Mouse (Mus musculus) ES-E14 (cell line): ENCODE measurements around the gene Tap2. TPM values are rescaled to one million over a fixed set of nuclear protein-coding genes. Genes with fewer than 3 reads are reported as not detected.
A peak's percentile ranks its signal among the peaks of the same experiment; 100 is the strongest.

Experiments
- DNase-seq: peaks from one replicate; pipeline ENCODE4 v3.0.0-alpha.2; 2013; ENCODE audit warnings: low read depth, low spot score
- H3K27ac ChIP-seq: 2 replicates; pipeline ENCODE4 v1.5.1; 2012; ENCODE audit warnings: low read depth, mild to moderate bottlenecking, low read length, moderate library complexity, mixed read lengths; ENCODE audit not compliant: poor library complexity, insufficient read depth, severe bottlenecking
- H3K36me3 ChIP-seq: 2 replicates; pipeline ENCODE4 v1.6.1; 2012; ENCODE audit warnings: mild to moderate bottlenecking, low read length, moderate library complexity, mixed read lengths; ENCODE audit not compliant: control insufficient read depth, poor library complexity, insufficient read depth, severe bottlenecking
- H3K4me1 ChIP-seq, 2 experiments: fragments of 150-350 bp in 1 of 2; sonication (generic) in 1 of 2; 2 replicates each; pipeline ENCODE4 v1.6.1; 2012; ENCODE audit warnings: low read length in 2 of 2, mild to moderate bottlenecking in 1 of 2, mixed read lengths in 1 of 2; ENCODE audit not compliant: control insufficient read depth in 2 of 2, insufficient read depth in 2 of 2, poor library complexity in 1 of 2
- H3K4me3 ChIP-seq, 2 experiments: fragments of 150-350 bp in 1 of 2; sonication (generic) in 1 of 2; 2 replicates each; pipeline ENCODE4 v1.5.1; 2012; ENCODE audit warnings: low read length in 2 of 2, low read depth in 1 of 2, mild to moderate bottlenecking in 1 of 2, mixed read lengths in 1 of 2; ENCODE audit not compliant: insufficient read depth in 1 of 2, poor library complexity in 1 of 2, severe bottlenecking in 1 of 2
- H3K9ac ChIP-seq: 2 replicates; pipeline ENCODE4 v1.6.1; 2012; ENCODE audit warnings: low read depth, mild to moderate bottlenecking, low read length, mixed read lengths; ENCODE audit not compliant: poor library complexity, insufficient read depth, severe bottlenecking
- H3K9me3 ChIP-seq: fragments of 150-350 bp; sonication (generic); 2 replicates; pipeline ENCODE4 v1.6.1; 2012; ENCODE audit warnings: low read depth, mild to moderate bottlenecking, low read length; ENCODE audit not compliant: control insufficient read depth, insufficient read depth
- CHD2 ChIP-seq: IDR thresholded peaks from 2 replicates; pipeline ENCODE4 v1.6.1; 2014; ENCODE audit warnings: mild to moderate bottlenecking, low read depth, low read length, inconsistent platforms
- HCFC1 ChIP-seq: IDR thresholded peaks from 2 replicates; pipeline ENCODE4 v1.6.1; 2012; ENCODE audit warnings: low read length, inconsistent platforms, borderline replicate concordance; ENCODE audit not compliant: insufficient read depth
- MAFK ChIP-seq: IDR thresholded peaks from 2 replicates; pipeline ENCODE4 v1.6.1; 2014; ENCODE audit warnings: mild to moderate bottlenecking, low read depth, low read length, inconsistent platforms; ENCODE audit not compliant: insufficient read depth
- ZC3H11A ChIP-seq: IDR thresholded peaks from 2 replicates; pipeline ENCODE4 v1.6.1; 2012; ENCODE audit warnings: low read depth, mild to moderate bottlenecking, inconsistent platforms, low read length, borderline replicate concordance
- ZNF384 ChIP-seq: IDR thresholded peaks from 2 replicates; pipeline ENCODE4 v1.6.1; 2012; ENCODE audit warnings: low read depth, low read length, inconsistent platforms
- in situ Hi-C, 2 experiments: fragments of 600-800 bp; cut with MboI; formaldehyde crosslinking; loops; one replicate each; pipeline ENCODE4 v1.15.1; 2025; ENCODE audit warnings: low sequenced_read_pairs in 2 of 2, inconsistent platforms in 1 of 2; ENCODE audit not compliant: unreplicated experiment in 2 of 2
- total RNA-seq: library from RNA; depleted of rRNA; stranded (reverse); fragments of 300-350 nt; gene quantifications from 2 replicates; pipeline ENCODE4 v1.2.3, GENCODE M21; 2012

The Tap2 gene
- total RNA-seq, 1 experiment: 4.0 TPM

DNA sequence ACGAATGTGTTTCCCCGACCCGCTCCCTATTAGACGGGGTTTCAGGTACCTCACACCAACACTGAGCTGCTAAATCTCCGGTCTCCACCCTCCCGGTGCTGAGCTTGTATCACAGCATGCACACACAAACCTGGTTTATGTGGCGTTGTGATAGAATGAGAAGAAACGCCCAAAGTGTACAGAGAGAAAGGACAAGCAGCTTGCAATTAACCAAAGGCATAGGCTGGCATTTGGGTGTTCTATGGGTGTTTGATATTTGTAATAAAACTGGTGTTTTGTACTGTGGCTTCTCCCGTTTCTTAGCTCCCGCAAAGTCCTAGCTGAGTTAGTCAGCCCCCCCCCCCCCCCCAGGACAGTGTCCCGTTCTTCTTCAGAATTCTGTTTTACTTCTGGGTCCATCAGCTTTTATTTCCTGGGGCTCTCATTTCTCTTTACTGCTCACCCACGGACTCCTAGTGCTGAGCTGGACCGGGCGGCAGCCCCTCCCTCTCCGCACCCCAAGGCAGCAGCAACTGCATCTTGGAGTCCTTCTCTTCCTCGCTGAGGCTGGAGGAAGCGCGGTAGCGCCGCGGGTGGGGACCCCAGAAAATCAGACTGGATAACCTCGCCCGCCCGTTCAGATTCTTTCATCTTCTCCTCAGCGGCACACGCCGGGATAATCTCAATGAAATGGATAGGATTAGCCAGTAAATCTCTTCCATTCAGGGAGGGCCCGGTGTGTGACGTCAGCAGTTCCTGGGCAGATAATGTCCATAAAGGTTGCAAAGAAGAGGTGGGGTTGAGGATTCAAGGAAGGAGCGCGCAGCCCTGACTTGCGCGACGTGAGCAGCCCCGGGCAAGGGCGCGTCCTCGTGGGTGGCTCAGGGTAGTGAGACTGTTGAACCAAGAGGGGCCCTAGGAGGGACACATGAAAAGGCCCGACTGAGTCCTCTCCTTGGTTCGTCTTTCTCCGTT, 6.1 kb upstream of the Tap2 start, which contains the start of gene Psmb8:
Psmb8 (plus strand) TSS at position 781 of the 954 bp plus-strand sequence.
- Histone ChIP-seq H3K9ac (peak within 1 kb of the TSS; percentile 62; the same call in 1 of the 2 replicates), H3K27ac (no peak within 1 kb of the TSS), H3K4me3 (peak within 1 kb of the TSS; percentile 54 to 58), H3K9me3 (no peaks in the 10 kb centered on the region), H3K4me1 (peaks cover 0 to 11% of the 10 kb centered on the region in 2 experiments; a peak in 1 of 4 replicates), H3K36me3 (no peaks in the 10 kb centered on the region)
- peak; percentile 71 for DNase-seq
- in situ Hi-C loops: no loop called here
- TF ChIP-seq HCFC1 (no peak), CHD2 (peak; percentile 81; the same call in 1 of the 2 replicates)

DNA sequence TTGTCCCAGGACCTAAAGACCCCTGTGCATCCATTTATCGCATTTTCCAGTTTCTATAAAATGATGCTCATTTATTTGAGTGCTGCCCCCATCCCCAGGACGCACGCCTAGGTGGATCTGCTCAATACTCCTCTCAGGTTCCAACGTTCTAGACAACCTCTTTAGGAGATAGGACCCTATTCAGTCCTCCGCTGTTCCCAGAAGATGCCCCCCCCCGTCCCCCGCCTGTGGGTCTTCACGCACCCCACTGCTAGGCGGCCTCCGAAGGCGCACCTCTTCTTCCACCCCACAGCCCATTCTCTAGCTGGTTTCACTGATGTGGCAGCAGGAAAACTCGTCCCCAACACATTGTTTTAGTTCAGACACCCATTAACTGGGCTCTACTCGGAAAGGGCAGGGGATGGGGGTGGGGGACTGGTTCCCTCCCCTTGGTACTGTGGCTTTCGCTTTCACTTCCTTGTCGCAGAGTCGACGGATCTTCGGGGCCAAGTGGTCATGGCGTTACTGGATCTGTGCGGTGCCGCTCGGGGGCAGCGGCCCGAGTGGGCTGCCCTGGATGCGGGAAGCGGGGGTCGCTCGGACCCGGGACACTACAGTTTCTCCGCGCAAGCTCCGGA, 5.3 kb upstream of the Tap2 start:
- peak overlapping the region; percentile 62; the same call in 1 of the 2 replicates for H3K9ac ChIP-seq
- H3K27ac ChIP-seq: no peak overlapping the region
- H3K4me1 ChIP-seq: peaks cover 0 to 8% of the 10 kb centered on the region in 2 experiments; a peak in 1 of 4 replicates
- H3K9me3 ChIP-seq: no peaks in the 10 kb centered on the region
- no peaks in the 10 kb centered on the region for H3K36me3 ChIP-seq
- in situ Hi-C loops: no loop called here
- TF ChIP-seq CHD2: no peak
- TF ChIP-seq MAFK: no peak
- TF ChIP-seq HCFC1: no peak
- no peak for TF ChIP-seq ZNF384
- no peak for TF ChIP-seq ZC3H11A
- H3K4me3 ChIP-seq: peak overlapping the region; percentile 54 to 58
- no peak for DNase-seq

DNA sequence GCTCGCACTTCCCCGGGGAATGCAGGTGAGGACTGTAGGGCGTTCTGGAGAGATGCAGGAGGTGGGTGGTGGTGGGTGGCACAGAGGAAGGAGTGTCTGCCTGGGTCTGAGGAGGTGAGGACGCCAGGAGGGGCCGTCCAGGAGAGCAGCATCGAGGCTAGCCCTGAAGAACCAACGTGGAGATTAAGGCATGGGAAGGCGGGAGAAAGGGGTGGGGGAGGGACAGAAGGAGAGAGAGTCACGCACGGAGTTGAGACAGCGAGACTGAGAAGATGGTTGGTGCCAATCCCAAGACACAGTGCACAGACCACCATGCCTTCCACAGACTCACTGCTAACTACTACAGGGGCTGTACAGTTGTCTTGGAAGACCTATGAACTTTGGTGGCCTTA, 4.8 kb upstream of the Tap2 start:
- Histone ChIP-seq H3K4me3 (peak overlapping the region; percentile 54 to 58; a peak in 3 of 4 replicates), H3K36me3 (no peaks in the 10 kb centered on the region), H3K9me3 (no peaks in the 10 kb centered on the region), H3K9ac (peak overlapping the region; percentile 62; the same call in 1 of the 2 replicates), H3K27ac (no peak overlapping the region), H3K4me1 (peaks cover 0 to 6% of the 10 kb centered on the region in 2 experiments; a peak in 1 of 4 replicates)
- TF ChIP-seq CHD2: no peak
- TF ChIP-seq ZC3H11A: no peak
- no peak for TF ChIP-seq MAFK
- no peak for TF ChIP-seq HCFC1
- no peak for TF ChIP-seq ZNF384
- in situ Hi-C loops: no loop called here
- no peak for DNase-seq

DNA sequence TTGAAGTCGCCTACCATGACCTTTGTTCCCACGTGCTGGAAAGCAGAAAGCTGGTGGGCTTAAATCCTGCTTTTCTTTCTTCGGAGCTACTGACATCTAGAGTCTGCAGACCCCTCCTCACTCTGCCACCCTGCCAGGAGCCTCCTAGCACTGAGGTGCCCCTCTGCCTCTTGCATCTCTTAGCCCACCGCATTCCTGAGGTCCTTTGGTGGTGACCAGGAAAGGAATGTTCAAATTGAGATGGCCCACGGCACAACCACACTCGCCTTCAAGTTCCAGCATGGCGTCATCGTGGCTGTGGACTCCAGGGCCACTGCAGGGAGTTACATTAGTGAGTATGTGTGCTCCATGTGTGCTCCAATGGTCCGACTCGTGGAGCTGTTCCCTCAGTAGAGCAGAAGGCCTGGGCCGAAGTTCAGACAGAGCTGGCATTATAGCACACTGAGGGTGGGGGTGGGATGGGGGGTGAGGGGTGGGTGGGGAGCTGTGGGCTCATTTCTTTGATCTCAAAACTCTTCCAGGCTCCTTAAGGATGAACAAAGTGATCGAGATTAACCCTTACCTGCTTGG, 4.2 kb upstream of the Tap2 start:
- TF ChIP-seq CHD2 (no peak), HCFC1 (no peak), MAFK (no peak), ZNF384 (no peak), ZC3H11A (no peak)

More for the DNA sequence above, 4.2 kb upstream of the Tap2 start:
- Histone ChIP-seq H3K4me3 (no peak overlapping the region), H3K4me1 (peaks cover 0 to 8% of the 10 kb centered on the region in 2 experiments; a peak in 1 of 4 replicates), H3K9ac (no peak overlapping the region), H3K9me3 (no peaks in the 10 kb centered on the region), H3K27ac (no peak overlapping the region), H3K36me3 (no peaks in the 10 kb centered on the region)
- in situ Hi-C loops: no loop called here
- no peak for DNase-seq
